Mouse (Mus musculus) lung, adult 2 months (tissue): ENCODE measurements around the gene Ptpn5.

Source experiments
- CTCF ChIP-seq: fragments of 200-500 bp; IDR thresholded peaks from 2 replicates; pipeline ENCODE4 v1.5.1; 2011; ENCODE audit warnings: mild to moderate bottlenecking, low read length, control low read depth; ENCODE audit not compliant: insufficient read depth
- POLR2A ChIP-seq: fragments of 200-500 bp; IDR thresholded peaks from 2 replicates; pipeline ENCODE4 v1.6.1; 2011; ENCODE audit warnings: low read depth, mild to moderate bottlenecking, control low read depth, low read length, borderline replicate concordance; ENCODE audit errors: extremely low read depth

DNA sequence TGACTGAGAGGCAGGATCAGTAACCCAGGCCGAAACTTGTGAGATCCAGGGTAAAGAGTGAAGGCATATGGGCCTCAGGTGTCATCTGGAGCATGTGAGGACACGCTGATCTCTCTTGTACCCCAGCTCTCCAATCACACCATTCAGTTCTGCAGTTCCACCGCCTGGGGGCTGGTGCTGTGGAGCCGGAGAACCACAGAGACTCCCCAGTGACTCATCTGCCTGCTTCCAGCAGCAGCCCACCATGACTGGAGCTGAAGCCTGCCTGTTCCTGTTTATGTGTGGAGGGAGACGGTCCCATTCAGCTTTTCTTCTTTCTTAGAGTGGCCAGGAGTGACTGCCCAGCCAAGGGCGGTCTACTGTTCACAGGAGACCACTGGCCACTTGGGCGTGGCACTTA, 35.4 kb downstream of the Ptpn5 start:
- TF ChIP-seq CTCF: no peak
- no peak for TF ChIP-seq POLR2A
